Mouse (Mus musculus): ENCODE results near the gene Asap2.
"Not testable (repeated sequence)": the region's sequence is repeated elsewhere in the genome, so short reads cannot be mapped to it uniquely, and the experiment has no call there.

DNA sequence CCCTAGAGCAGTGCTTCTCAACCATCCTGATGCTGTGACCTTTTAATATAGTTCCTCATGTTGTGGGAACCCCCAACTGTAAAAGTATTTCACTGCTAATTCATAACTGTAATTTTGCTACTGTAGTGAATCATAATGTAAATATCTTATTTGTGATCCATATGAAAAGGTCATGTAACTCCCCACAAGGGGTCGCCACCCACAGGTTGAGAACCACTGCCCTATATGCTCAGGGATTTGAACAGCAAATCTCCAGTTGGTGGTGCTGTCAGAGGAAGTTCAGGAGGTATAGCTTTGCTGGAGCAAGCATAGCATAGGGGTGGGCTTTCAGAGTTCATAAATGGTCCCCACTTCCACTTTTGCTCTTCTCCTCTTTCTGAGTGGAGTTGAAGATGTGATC is 99.9 kb downstream of the Asap2 start:
- not testable (repeated sequence) for TF ChIP-seq POLR2A (IDR thresholded peaks at IDR 0.05; ENCODE audit: borderline replicate concordance, control insufficient read depth, low read depth, low read length)
- peak; percentile 22; the same call in 1 of the 2 replicates for TF ChIP-seq CTCF (IDR thresholded peaks at IDR 0.05; ENCODE audit: control insufficient read depth, insufficient read depth, low read length)

All from bone marrow, adult 2 months (tissue).